Mouse (Mus musculus) Muller cell, postnatal 12 days (primary cell): ENCODE results near the gene Elf1.
A peak's percentile ranks its signal among the peaks of the same experiment; 100 is the strongest.

ENCODE experiments used
- DNase-seq: peaks from one replicate; pipeline ENCODE4 v3.0.0-alpha.2; 2015; ENCODE audit errors: inconsistent ontology term

Elf1 gene

DNA sequence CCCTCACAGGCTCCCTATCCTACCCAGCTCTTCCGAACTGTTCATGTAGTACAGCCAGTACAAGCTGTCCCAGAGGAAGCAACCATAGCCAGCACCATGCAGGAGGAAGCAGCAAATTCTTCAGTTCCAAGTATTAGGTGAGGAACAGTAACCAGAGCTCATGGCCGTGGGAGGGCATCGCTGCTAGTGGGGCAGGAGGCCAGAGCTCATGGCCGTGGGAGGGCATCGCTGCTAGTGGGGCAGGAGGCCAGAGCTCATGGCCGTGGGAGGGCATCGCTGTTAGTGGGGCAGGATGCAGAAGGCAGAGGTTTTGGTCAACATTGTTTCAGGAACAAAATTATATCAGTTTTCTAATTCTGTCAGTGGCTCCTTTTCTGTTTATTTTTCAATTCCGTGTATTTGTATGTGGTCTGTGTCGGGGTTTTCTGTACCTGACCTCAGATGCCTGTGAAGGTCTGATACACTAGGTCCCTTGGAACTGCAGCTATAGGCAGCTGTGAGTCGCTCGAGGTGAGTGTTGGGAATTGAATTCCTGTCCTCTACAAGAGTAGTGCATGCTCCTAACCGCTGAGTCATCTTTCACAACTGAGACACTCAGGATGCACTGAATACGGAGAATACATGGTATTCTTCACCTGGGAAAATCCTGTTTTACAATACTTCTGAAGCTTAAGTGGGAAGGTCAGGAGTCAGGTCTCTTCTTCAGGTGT lies 92.6 kb downstream of the Elf1 start:
- no peak for DNase-seq

GRCm38 (mm10) chr14:79574361-79574760 lies 93.4 kb downstream of the Elf1 start:
- DNase-seq = no peak

DNA sequence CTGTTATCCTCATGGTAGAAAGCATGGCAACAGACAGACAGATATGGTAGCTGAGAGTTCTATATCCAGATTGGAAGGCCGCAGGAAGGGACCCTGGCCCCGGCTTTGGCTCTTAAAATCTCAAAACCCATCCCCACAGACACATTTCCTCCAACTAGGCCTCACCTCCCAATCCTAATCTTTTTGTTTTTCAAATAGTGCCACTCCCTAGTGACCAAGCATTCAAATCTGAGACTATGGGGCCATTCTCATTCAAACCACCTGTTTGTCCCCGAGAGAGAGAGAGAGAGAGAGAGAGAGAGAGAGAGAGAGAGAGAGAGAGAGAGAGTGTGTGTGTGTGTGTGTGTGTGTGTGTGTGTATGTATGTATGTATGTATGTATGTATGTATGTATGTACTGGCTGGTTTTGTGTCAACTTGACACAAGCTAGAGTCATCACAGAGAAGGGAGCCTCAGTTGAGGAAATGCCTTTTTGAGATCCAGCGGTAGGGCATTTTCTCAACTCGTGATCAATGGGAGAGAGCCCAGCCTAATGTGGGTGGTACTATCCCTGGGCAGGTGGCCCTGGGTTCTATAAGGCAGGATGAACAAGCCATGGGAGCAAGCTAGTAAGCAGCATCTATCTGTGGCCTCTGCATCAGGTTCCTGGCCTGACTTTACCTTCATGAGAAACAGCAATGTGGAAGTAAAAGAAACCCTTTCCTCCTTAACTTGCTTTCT lies 102.7 kb downstream of the Elf1 start:
- no peak for DNase-seq

GRCm38 (mm10) chr14:79586499-79587138 lies 105.6 kb downstream of the Elf1 start:
- DNase-seq = no peak

DNA sequence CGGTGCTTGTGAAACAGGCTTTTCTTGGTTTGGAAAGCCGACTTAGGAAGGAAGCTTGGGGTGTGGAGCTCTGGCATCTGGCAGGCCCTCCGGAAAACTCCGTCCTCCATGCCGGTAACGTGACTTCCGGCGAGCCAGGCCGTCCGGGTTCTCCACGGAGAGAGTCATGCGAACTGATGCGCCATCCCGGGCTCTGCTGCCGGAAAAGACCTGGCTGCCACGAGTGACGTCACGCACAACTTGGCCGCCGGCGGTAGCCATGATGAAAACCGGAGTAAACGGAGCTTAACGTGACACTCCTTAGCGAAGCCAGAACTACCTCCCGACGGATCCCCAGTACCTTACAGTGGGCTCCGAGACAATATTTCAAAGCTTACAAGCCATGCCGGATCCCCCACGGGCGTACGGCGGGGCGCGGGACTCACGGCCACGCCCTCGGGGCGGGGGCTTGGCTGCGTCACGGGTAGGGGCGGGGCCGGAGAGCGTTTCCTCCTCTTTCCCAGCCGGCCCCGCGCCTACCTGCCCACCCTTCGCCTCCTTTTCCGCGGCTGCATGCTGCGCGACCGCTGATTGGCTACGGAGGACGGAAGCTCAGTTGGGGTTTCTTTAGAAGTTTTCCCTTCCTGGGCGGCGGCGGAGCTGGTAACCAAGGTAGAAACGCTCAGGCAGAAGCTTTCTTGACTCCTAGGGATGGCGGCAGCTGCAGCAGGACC lies 106.3 kb downstream of the Elf1 start, which contains the start of gene Sugt1:
TSS of gene Sugt1 (plus strand) at position 553 of the 713 bp plus-strand sequence.
- DNase-seq = peak; percentile 98

DNA sequence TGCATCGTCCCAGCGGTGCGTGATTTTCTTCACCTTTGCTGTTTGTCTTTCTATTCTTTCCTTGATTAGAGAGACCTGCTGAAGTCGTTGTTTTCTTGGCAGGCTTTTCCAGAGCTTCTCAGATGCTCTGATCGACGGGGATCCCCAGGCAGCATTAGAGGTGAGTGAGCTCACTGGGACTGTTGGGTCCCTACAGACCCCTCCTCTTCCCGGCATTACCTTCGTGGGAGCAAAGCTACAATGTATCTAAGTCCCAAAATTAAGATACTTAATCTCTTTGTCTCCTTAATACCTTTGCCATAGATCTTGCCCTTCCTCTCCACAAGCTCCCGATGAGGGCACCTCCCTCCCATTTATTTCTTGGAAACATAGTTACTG lies 106.8 kb downstream of the Elf1 start:
- no peak for DNase-seq

- no peak for DNase-seq
Observed at GRCm38 (mm10) chr14:79588534-79588951, 107.5 kb downstream of the Elf1 start.

DNA sequence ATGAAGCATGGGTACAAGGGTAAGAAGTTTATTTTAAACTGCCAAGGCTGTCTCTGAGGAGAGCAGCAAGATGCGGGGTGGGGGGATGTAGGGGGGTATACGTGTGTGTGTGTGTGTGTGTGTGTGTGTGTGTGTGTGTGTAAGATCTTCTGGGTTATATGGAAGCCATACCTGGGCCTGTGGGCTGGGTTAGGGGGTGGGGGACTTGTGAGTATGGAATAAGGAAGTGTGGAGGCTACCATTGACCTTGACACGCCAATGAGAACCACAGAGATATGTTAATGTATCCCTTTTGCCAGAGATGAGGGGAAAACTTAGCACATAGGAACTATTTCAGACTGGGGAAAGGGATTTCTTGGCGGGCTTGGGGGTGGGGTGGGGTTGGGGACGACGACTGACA lies 108.4 kb downstream of the Elf1 start:
- DNase-seq = no peak

GRCm38 (mm10) chr14:79590916-79591315 lies 109.9 kb downstream of the Elf1 start:
- no peak for DNase-seq

DNA sequence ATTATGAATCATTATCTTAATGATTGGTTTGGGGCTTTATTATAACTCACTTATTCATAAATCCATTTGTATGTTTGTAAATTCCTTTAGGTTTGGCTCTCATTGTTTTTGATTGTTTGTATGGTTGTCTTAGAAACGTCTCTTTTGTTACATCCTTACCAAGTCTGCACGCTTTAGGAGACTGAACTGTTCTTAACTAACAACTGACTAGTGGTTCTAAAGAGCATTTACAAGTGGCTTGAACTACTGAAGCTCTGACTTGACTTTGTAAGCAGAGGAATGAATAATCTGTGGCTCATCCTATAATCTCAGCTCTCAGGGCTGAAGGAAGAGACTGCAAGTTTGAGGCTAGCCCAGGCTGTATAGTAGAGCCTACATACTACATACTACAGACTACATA lies 110.6 kb downstream of the Elf1 start:
- no peak for DNase-seq

GRCm38 (mm10) chr14:79594069-79594468 lies 113.1 kb downstream of the Elf1 start:
- DNase-seq = no peak

- DNase-seq = no peak
Observed at GRCm38 (mm10) chr14:79596602-79597001, 115.6 kb downstream of the Elf1 start.

DNA sequence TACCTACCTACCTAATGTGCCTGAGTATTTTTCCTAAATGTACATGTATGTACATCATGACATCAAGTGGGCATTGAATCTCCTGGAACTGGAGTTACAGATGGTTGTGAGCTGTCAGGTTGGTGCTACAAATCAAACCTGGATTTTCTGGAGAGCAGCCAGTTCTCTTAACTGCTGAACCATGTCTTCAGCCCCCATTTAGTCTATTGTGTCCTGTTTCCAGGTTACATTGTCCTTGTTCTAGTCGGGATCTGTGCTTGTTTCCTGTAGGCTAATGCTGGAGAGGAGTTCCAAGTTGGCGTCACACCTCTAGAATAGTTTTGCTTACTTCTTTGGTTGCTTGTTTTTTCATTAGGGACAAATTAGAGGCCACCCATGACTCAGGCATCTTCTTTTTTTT lies 124.9 kb downstream of the Elf1 start:
- no peak for DNase-seq

GRCm38 (mm10) chr14:79606392-79606791 lies 125.4 kb downstream of the Elf1 start:
- no peak for DNase-seq

- no peak for DNase-seq
Observed at GRCm38 (mm10) chr14:79606867-79607266, 125.9 kb downstream of the Elf1 start.

DNA sequence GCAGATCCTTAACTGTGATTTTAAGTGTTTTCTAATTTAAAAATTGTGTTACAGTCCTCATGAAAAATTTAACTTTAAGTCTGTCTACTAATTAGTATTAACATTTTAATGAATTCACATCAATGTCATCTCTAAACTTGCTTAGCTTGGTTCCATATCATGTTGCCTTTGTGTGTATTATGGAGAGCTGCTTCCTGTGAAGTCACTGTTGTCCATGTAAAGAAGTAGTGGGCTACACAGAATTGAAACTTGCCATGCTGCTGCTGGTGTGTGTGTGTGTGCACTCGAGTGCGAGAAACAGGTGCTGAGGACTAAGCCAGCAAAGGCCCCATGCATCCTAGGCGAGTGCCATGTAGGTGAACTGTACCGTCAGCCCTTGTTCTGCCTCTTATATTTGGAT lies 126.4 kb downstream of the Elf1 start:
- DNase-seq = no peak

- DNase-seq = no peak
Observed at GRCm38 (mm10) chr14:79608286-79608685, 127.3 kb downstream of the Elf1 start.

DNA sequence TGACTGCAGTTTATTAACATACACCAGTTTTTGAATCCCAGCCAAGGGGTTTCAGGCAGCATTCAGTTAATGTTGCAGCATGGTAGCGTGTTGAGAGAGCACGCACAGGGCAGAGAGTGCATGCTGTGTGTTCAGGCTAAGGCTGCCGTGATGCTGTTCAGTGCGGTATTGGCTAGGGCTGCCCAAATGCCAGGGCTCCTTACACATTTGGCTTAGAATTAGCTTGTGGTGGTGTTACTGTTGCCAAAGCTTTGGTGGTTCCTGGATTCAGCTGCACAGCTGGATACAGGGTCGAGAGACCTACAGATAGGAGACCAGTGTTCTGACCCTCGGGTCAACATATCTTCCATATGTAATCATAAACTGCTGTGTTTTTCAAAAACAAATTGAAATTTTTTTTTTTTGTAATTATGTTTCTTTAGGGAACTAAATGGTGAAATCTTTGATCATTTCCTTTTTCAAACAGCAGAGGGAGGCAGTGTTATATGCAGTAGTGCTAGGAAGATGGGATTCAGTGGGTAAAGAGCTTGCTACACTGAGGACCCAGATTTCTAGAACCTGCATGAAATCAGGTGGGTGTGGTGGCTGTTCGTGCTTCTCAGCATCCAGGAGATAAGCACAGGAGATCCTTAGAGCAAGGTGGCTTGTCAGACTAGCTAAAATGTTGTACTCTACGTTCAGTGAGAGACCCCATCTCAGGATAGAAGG lies 136.3 kb downstream of the Elf1 start:
- DNase-seq = no peak

- no peak for DNase-seq
Observed at GRCm38 (mm10) chr14:79619802-79620201, 138.8 kb downstream of the Elf1 start.

- no peak for DNase-seq
Observed at GRCm38 (mm10) chr14:79621143-79621542, 140.1 kb downstream of the Elf1 start.
